Mouse (Mus musculus) midbrain, postnatal 0 days (tissue): ENCODE measurements at regions not wholly inside any gene's neighbourhood (a gene's known extent, or its start where the extent isn't known, plus 50 kb on each side); places are given as distances from the start of the nearest gene placed in this dataset.

ENCODE experiments used
- ATAC-seq: fragments of 200-750 bp; cut with Nextera tagmentation; 2 replicates; pipeline ENCODE4 v1.8.0; 2017; ENCODE audit warnings: moderate number of reproducible peaks, mild to moderate bottlenecking, moderate TSS enrichment, moderate library complexity; ENCODE audit not compliant: low FRiP score
- DNase-seq: peaks from one replicate; pipeline ENCODE4 v3.0.0-alpha.2; 2015; ENCODE audit warnings: low spot score
- H3K27ac ChIP-seq: fragments of 300-500 bp; sonication (generic); 2 replicates; pipeline ENCODE4 v1.5.1; 2014; ENCODE audit warnings: low read depth, mild to moderate bottlenecking, low read length, mixed read lengths
- H3K27me3 ChIP-seq: fragments of 300-500 bp; sonication (generic); 2 replicates; pipeline ENCODE4 v1.6.1; 2014; ENCODE audit warnings: low read length, control low read depth, mixed read lengths; ENCODE audit not compliant: insufficient read depth
- H3K36me3 ChIP-seq: fragments of 300-500 bp; sonication (generic); 2 replicates; pipeline ENCODE4 v1.6.1; 2014; ENCODE audit warnings: low read length, control low read depth, mixed read lengths; ENCODE audit not compliant: insufficient read depth
- H3K4me1 ChIP-seq: fragments of 300-500 bp; sonication (generic); 2 replicates; pipeline ENCODE4 v1.6.1; 2014; ENCODE audit warnings: mild to moderate bottlenecking, control low read depth, antibody characterized with exemption, low read length, mixed read lengths; ENCODE audit not compliant: insufficient read depth
- H3K4me2 ChIP-seq: fragments of 300-500 bp; sonication (generic); 2 replicates; pipeline ENCODE4 v1.6.1; 2014; ENCODE audit warnings: low read depth, mild to moderate bottlenecking, low read length, mixed read lengths; ENCODE audit not compliant: poor library complexity, severe bottlenecking
- H3K4me3 ChIP-seq: fragments of 300-500 bp; sonication (generic); 2 replicates; pipeline ENCODE4 v1.5.1; 2014; ENCODE audit warnings: low read depth, mild to moderate bottlenecking, low read length, moderate library complexity
- H3K9ac ChIP-seq: fragments of 300-500 bp; sonication (generic); replicated peaks from 2 replicates; pipeline ENCODE4 v1.6.1; 2014; ENCODE audit warnings: mild to moderate bottlenecking, low read length, moderate library complexity, mixed read lengths; ENCODE audit not compliant: poor library complexity, severe bottlenecking
- H3K9me3 ChIP-seq: fragments of 300-500 bp; sonication (generic); 2 replicates; pipeline ENCODE4 v1.6.1; 2016; ENCODE audit warnings: low read length, control low read depth
- CTCF ChIP-seq: IDR thresholded peaks from 2 replicates; pipeline ENCODE4 v1.5.1; 2016; ENCODE audit warnings: antibody characterized with exemption, mild to moderate bottlenecking
- WGBS: fragments of 180-500 bp; shearing (Covaris S2); extraction: QIAGEN DNeasy Blood & Tissue Kit; methylation state at CpG from one replicate; pipeline ENCODE4 v1.1.7; 2014; 5-methylcytosine and 5-hydroxymethylcytosine counted together

GRCm38 (mm10) chr12:94245366-94245765, 1446.7 kb upstream of the Flrt2 start:
- Histone ChIP-seq H3K4me1 (no peaks in the 10 kb centered on the region), H3K4me2 (no peak overlapping the region), H3K9ac (no peak overlapping the region), H3K9me3 (no peaks in the 10 kb centered on the region), H3K27me3 (no peaks in the 10 kb centered on the region), H3K27ac (no peak overlapping the region), H3K4me3 (no peak overlapping the region), H3K36me3 (no peaks in the 10 kb centered on the region)
- no peak for ATAC-seq
- 65% methylated on average over 2 of the region's 2 CpGs for WGBS
- DNase-seq, result no peak
- no peak for TF ChIP-seq CTCF

GRCm38 (mm10) chr12:94247362-94247761, 1444.7 kb upstream of the Flrt2 start:
- H3K4me2 ChIP-seq, result no peak overlapping the region
- H3K9ac ChIP-seq, result no peak overlapping the region
- H3K4me1 ChIP-seq, result no peaks in the 10 kb centered on the region
- DNase-seq, result no peak
- no peak overlapping the region for H3K27ac ChIP-seq
- no peak for TF ChIP-seq CTCF
- ATAC-seq, result no peak
- no peaks in the 10 kb centered on the region for H3K36me3 ChIP-seq
- no peaks in the 10 kb centered on the region for H3K9me3 ChIP-seq
- H3K27me3 ChIP-seq, result no peaks in the 10 kb centered on the region
- H3K4me3 ChIP-seq, result no peak overlapping the region

GRCm38 (mm10) chr12:94252957-94253633, 1438.9 kb upstream of the Flrt2 start:
- ATAC-seq (no peak), DNase-seq (no peak)
- no peak overlapping the region for H3K27ac ChIP-seq
- H3K9ac ChIP-seq, result no peak overlapping the region
- 59% methylated on average over 8 of the region's 8 CpGs for WGBS
- no peaks in the 10 kb centered on the region for H3K27me3 ChIP-seq
- H3K4me2 ChIP-seq, result no peak overlapping the region
- H3K36me3 ChIP-seq, result no peaks in the 10 kb centered on the region
- no peak for TF ChIP-seq CTCF
- no peaks in the 10 kb centered on the region for H3K9me3 ChIP-seq
- no peak overlapping the region for H3K4me3 ChIP-seq
- H3K4me1 ChIP-seq, result no peaks in the 10 kb centered on the region

- no peak for TF ChIP-seq CTCF
- no peak for DNase-seq
- no peak overlapping the region for H3K4me3 ChIP-seq
- no peak overlapping the region for H3K9ac ChIP-seq
- 71% methylated on average over 2 of the region's 2 CpGs for WGBS
- H3K4me1 ChIP-seq, result no peaks in the 10 kb centered on the region
- no peak for ATAC-seq
- H3K9me3 ChIP-seq, result no peaks in the 10 kb centered on the region
- H3K27ac ChIP-seq, result no peak overlapping the region
- no peaks in the 10 kb centered on the region for H3K27me3 ChIP-seq
- H3K36me3 ChIP-seq, result no peaks in the 10 kb centered on the region
- no peak overlapping the region for H3K4me2 ChIP-seq
These were observed 1411.1 kb upstream of the Flrt2 start for GRCm38 (mm10) chr12:94280946-94281345.

GRCm38 (mm10) chr12:94282931-94283330, 1409.1 kb upstream of the Flrt2 start:
- no peak for TF ChIP-seq CTCF
- 91% methylated on average over 3 of the region's 3 CpGs for WGBS
- H3K4me1 ChIP-seq, result no peaks in the 10 kb centered on the region
- H3K9me3 ChIP-seq, result no peaks in the 10 kb centered on the region
- no peak overlapping the region for H3K27ac ChIP-seq
- ATAC-seq (no peak), DNase-seq (no peak)
- H3K4me2 ChIP-seq, result no peak overlapping the region
- no peaks in the 10 kb centered on the region for H3K36me3 ChIP-seq
- H3K27me3 ChIP-seq, result no peaks in the 10 kb centered on the region
- H3K9ac ChIP-seq, result no peak overlapping the region
- no peak overlapping the region for H3K4me3 ChIP-seq

GRCm38 (mm10) chr12:94283572-94283971, 1408.5 kb upstream of the Flrt2 start:
- H3K27me3 ChIP-seq, result no peaks in the 10 kb centered on the region
- ATAC-seq (no peak), DNase-seq (no peak)
- 85% methylated on average over 3 of the region's 3 CpGs for WGBS
- no peaks in the 10 kb centered on the region for H3K36me3 ChIP-seq
- no peak overlapping the region for H3K27ac ChIP-seq
- no peak overlapping the region for H3K9ac ChIP-seq
- no peaks in the 10 kb centered on the region for H3K4me1 ChIP-seq
- H3K4me3 ChIP-seq, result no peak overlapping the region
- H3K4me2 ChIP-seq, result no peak overlapping the region
- TF ChIP-seq CTCF, result no peak
- H3K9me3 ChIP-seq, result no peaks in the 10 kb centered on the region
